Mouse (Mus musculus): ENCODE data around the gene Tectb. TPM values are rescaled to one million over a fixed set of nuclear protein-coding genes. Genes with fewer than 3 reads are reported as not detected.

The Tectb gene
- 0.04 and 0.09 TPM in 2 replicates for polyA plus RNA-seq (2012; rRNA removed)

- H3K4me1 ChIP-seq (ENCODE audit: control insufficient read depth, insufficient read depth, low read length) = no peaks in the 10 kb centered on the region
- TF ChIP-seq POLR2A (IDR thresholded peaks at IDR 0.05; ENCODE audit: low read depth, low read length) (no peak), CTCF (conservative IDR thresholded peaks at IDR 0.05; ENCODE audit: insufficient read depth, insufficient read length, low read depth, low read length) (no peak)
- H3K27ac ChIP-seq (ENCODE audit: insufficient read depth, low read depth, low read length) = no peak within 1 kb of the TSS
- H3K27me3 ChIP-seq (replicated peaks; ENCODE audit: control insufficient read depth, insufficient read depth, low read length) = no peaks in the 10 kb centered on the region
- H3K4me3 ChIP-seq (ENCODE audit: insufficient read depth, low read depth, low read length) = no peak within 1 kb of the TSS
- no peak for DNase-seq
- no peaks in the 10 kb centered on the region for H3K36me3 ChIP-seq (ENCODE audit: control insufficient read depth, insufficient read depth, low read length)
- 81% methylated on average over 5 of the region's 5 CpGs for WGBS
These were observed at the start of gene Tectb for GRCm38 (mm10) chr19:55180433-55180832. Tectb (plus strand) TSS chr19:55180733.

GRCm38 (mm10) chr19:55131747-55132146 lies 48.8 kb upstream of the Tectb start:
- Histone ChIP-seq H3K27ac (ENCODE audit: insufficient read depth, low read depth, low read length) (no peak overlapping the region), H3K36me3 (ENCODE audit: control insufficient read depth, insufficient read depth, low read length) (no peaks in the 10 kb centered on the region), H3K27me3 (replicated peaks; ENCODE audit: control insufficient read depth, insufficient read depth, low read length) (no peaks in the 10 kb centered on the region), H3K4me1 (ENCODE audit: control insufficient read depth, insufficient read depth, low read length) (peaks cover 27% of the 10 kb centered on the region), H3K4me3 (ENCODE audit: insufficient read depth, low read depth, low read length) (no peak overlapping the region)
- peak; percentile 38 for DNase-seq
- 41% methylated on average over 1 of the region's 1 CpGs for WGBS
- no peak for TF ChIP-seq POLR2A (IDR thresholded peaks at IDR 0.05; ENCODE audit: low read depth, low read length)
- TF ChIP-seq CTCF (conservative IDR thresholded peaks at IDR 0.05; ENCODE audit: insufficient read depth, insufficient read length, low read depth, low read length) = no peak

- peaks cover 34% of the 10 kb centered on the region for H3K4me1 ChIP-seq (ENCODE audit: control insufficient read depth, insufficient read depth, low read length)
- 81% methylated on average over 3 of the region's 3 CpGs for whole genome bisulfite sequencing
- no peak overlapping the region for H3K27ac ChIP-seq (ENCODE audit: insufficient read depth, low read depth, low read length)
- TF ChIP-seq POLR2A (IDR thresholded peaks at IDR 0.05; ENCODE audit: low read depth, low read length) (no peak), CTCF (conservative IDR thresholded peaks at IDR 0.05; ENCODE audit: insufficient read depth, insufficient read length, low read depth, low read length) (no peak)
- H3K36me3 ChIP-seq (ENCODE audit: control insufficient read depth, insufficient read depth, low read length) = no peaks in the 10 kb centered on the region
- H3K4me3 ChIP-seq (ENCODE audit: insufficient read depth, low read depth, low read length) = no peak overlapping the region
- no peaks in the 10 kb centered on the region for H3K27me3 ChIP-seq (replicated peaks; ENCODE audit: control insufficient read depth, insufficient read depth, low read length)
- no peak for DNase-seq
These were observed 48.1 kb upstream of the Tectb start for GRCm38 (mm10) chr19:55132476-55132875.

- Histone ChIP-seq H3K4me3 (ENCODE audit: insufficient read depth, low read depth, low read length) (no peak overlapping the region), H3K4me1 (ENCODE audit: control insufficient read depth, insufficient read depth, low read length) (peaks cover 54% of the 10 kb centered on the region), H3K27me3 (replicated peaks; ENCODE audit: control insufficient read depth, insufficient read depth, low read length) (no peaks in the 10 kb centered on the region), H3K36me3 (ENCODE audit: control insufficient read depth, insufficient read depth, low read length) (no peaks in the 10 kb centered on the region), H3K27ac (ENCODE audit: insufficient read depth, low read depth, low read length) (no peak overlapping the region)
- DNase-seq = peak; percentile 42
- TF ChIP-seq CTCF (conservative IDR thresholded peaks at IDR 0.05; ENCODE audit: insufficient read depth, insufficient read length, low read depth, low read length) (no peak), POLR2A (IDR thresholded peaks at IDR 0.05; ENCODE audit: low read depth, low read length) (no peak)
- 36% methylated on average over 9 of the region's 9 CpGs for WGBS
These were observed 46.0 kb upstream of the Tectb start for GRCm38 (mm10) chr19:55134521-55134920.

- peak; percentile 86 for DNase-seq
- Histone ChIP-seq H3K27ac (ENCODE audit: insufficient read depth, low read depth, low read length) (peak overlapping the region; percentile 90), H3K4me1 (ENCODE audit: control insufficient read depth, insufficient read depth, low read length) (peaks cover 54% of the 10 kb centered on the region), H3K27me3 (replicated peaks; ENCODE audit: control insufficient read depth, insufficient read depth, low read length) (no peaks in the 10 kb centered on the region), H3K4me3 (ENCODE audit: insufficient read depth, low read depth, low read length) (no peak overlapping the region), H3K36me3 (ENCODE audit: control insufficient read depth, insufficient read depth, low read length) (no peaks in the 10 kb centered on the region)
- 58% methylated on average over 3 of the region's 3 CpGs for WGBS
- TF ChIP-seq POLR2A (IDR thresholded peaks at IDR 0.05; ENCODE audit: low read depth, low read length) (no peak), CTCF (conservative IDR thresholded peaks at IDR 0.05; ENCODE audit: insufficient read depth, insufficient read length, low read depth, low read length) (no peak)
These were observed 44.6 kb upstream of the Tectb start for GRCm38 (mm10) chr19:55135918-55136317.

- H3K4me1 ChIP-seq (ENCODE audit: control insufficient read depth, insufficient read depth, low read length) = peaks cover 48% of the 10 kb centered on the region
- H3K27ac ChIP-seq (ENCODE audit: insufficient read depth, low read depth, low read length) = peak overlapping the region; percentile 80
- DNase-seq = peak; percentile 84
- TF ChIP-seq POLR2A (IDR thresholded peaks at IDR 0.05; ENCODE audit: low read depth, low read length) = no peak
- TF ChIP-seq CTCF (conservative IDR thresholded peaks at IDR 0.05; ENCODE audit: insufficient read depth, insufficient read length, low read depth, low read length) = no peak
- no peak overlapping the region for H3K4me3 ChIP-seq (ENCODE audit: insufficient read depth, low read depth, low read length)
- H3K36me3 ChIP-seq (ENCODE audit: control insufficient read depth, insufficient read depth, low read length) = no peaks in the 10 kb centered on the region
- 35% methylated on average over 4 of the region's 4 CpGs for WGBS
- H3K27me3 ChIP-seq (replicated peaks; ENCODE audit: control insufficient read depth, insufficient read depth, low read length) = no peaks in the 10 kb centered on the region
These were observed 43.7 kb upstream of the Tectb start for GRCm38 (mm10) chr19:55136693-55137427.

GRCm38 (mm10) chr19:55137884-55138283 lies 42.6 kb upstream of the Tectb start:
- no peaks in the 10 kb centered on the region for H3K27me3 ChIP-seq (replicated peaks; ENCODE audit: control insufficient read depth, insufficient read depth, low read length)
- no peak for TF ChIP-seq CTCF (conservative IDR thresholded peaks at IDR 0.05; ENCODE audit: insufficient read depth, insufficient read length, low read depth, low read length)
- no peak for TF ChIP-seq POLR2A (IDR thresholded peaks at IDR 0.05; ENCODE audit: low read depth, low read length)
- H3K36me3 ChIP-seq (ENCODE audit: control insufficient read depth, insufficient read depth, low read length) = no peaks in the 10 kb centered on the region
- H3K4me3 ChIP-seq (ENCODE audit: insufficient read depth, low read depth, low read length) = no peak overlapping the region
- peak; percentile 35 for DNase-seq
- H3K4me1 ChIP-seq (ENCODE audit: control insufficient read depth, insufficient read depth, low read length) = peaks cover 46% of the 10 kb centered on the region
- 44% methylated on average over 7 of the region's 7 CpGs for WGBS
- H3K27ac ChIP-seq (ENCODE audit: insufficient read depth, low read depth, low read length) = peak overlapping the region; percentile 80
